ENCODE assay signal across 11 mouse cellular contexts in the genomic region with DNA sequence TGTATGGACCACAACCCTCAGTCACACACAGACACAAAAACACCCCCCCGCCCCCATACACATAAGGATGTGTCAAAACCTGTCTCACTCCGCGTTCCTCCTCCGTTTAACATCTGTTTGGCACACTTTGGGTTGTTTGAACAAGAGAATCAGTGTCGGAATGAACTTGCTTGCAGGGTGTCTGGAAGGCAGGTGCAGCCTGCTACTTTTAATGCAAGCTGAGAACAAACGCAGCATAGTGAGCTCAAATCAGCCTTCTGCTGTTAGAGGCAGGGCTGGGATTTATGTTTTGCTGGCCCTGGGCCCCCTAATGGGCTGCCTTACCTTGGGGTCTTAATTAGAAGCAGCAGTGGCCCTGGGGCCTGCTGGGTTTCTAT. TPM values are rescaled to one million over a fixed set of nuclear protein-coding genes. Genes with fewer than 3 reads are reported as not detected.
A peak's percentile ranks its signal among the peaks of the same experiment; 100 is the strongest.
DNase-seq lines count a peak whose midpoint lies in the region; ATAC-seq and TF ChIP-seq lines count a peak whose summit lies in the region.
"Had no signal": no experiment of that assay in that cellular context is flagged by ENCODE, and none has a peak within 500 bp of the region (broad histone marks: within the 10 kb centered on the region; RNA-seq: fewer than 3 reads in every experiment).

No protein-coding gene starts in this region.

- H3K27me3 ChIP-seq in forebrain, embryonic 16.5 days (replicated peaks; ENCODE audit: control insufficient read depth, insufficient read depth, low read length): no peaks in the 10 kb centered on the region
- H3K27me3 ChIP-seq in midbrain, embryonic 10.5 days (ENCODE audit: low read depth, poor library complexity, severe bottlenecking): no peaks in the 10 kb centered on the region
- H3K27me3 ChIP-seq in cerebellum, adult 2 months (ENCODE audit: control insufficient read depth, insufficient read depth, low read length): no peaks in the 10 kb centered on the region

- H3K36me3 ChIP-seq in forebrain, embryonic 16.5 days (ENCODE audit: control insufficient read depth, insufficient read depth): no peaks in the 10 kb centered on the region
- no peaks in the 10 kb centered on the region for H3K36me3 ChIP-seq in midbrain, embryonic 10.5 days

- no peak overlapping the region for H3K9ac ChIP-seq in forebrain, embryonic 16.5 days (replicated peaks; ENCODE audit: low read depth, low read length)

- TF ChIP-seq CTCF in cerebellum, adult 2 months (IDR thresholded peaks at IDR 0.05; ENCODE audit: borderline replicate concordance, insufficient read depth, low read depth, low read length): no peak

- peaks cover 16% of the 10 kb centered on the region for H3K4me1 ChIP-seq in forebrain, embryonic 16.5 days (replicated peaks; ENCODE audit: control insufficient read depth, insufficient read depth, low read length)
- peaks cover 21% of the 10 kb centered on the region for H3K4me1 ChIP-seq in midbrain, embryonic 10.5 days
- H3K4me1 ChIP-seq in cerebellum, adult 2 months (ENCODE audit: control insufficient read depth, insufficient read depth, low read length): no peaks in the 10 kb centered on the region

- H3K27ac ChIP-seq in forebrain, embryonic 16.5 days (ENCODE audit: low read length): no peak overlapping the region
- peak overlapping the region; percentile 65; the same call in 1 of the 2 replicates for H3K27ac ChIP-seq in midbrain, embryonic 10.5 days (replicated peaks)
- H3K27ac ChIP-seq in cerebellum, adult 2 months (ENCODE audit: insufficient read depth, low read length): no peak overlapping the region
- H3K27ac ChIP-seq: heart, adult 2 months had no signal

- WGBS in forebrain, embryonic 16.5 days: 3% methylated on average over 6 of the region's 6 CpGs
- WGBS in midbrain, embryonic 10.5 days: 14% methylated on average over 6 of the region's 6 CpGs
- 11% methylated on average over 6 of the region's 6 CpGs for WGBS in cerebellum, adult 2 months

- ATAC-seq in forebrain, embryonic 16.5 days: peak; percentile 61
- ATAC-seq: Patski had no signal

- H3K4me3 ChIP-seq in forebrain, embryonic 16.5 days (replicated peaks; ENCODE audit: low read length): no peak overlapping the region
- peak overlapping the region; percentile 34 for H3K4me3 ChIP-seq in midbrain, embryonic 10.5 days
- no peak overlapping the region for H3K4me3 ChIP-seq in cerebellum, adult 2 months (replicated peaks; ENCODE audit: insufficient read depth, low read depth, low read length)
- H3K4me3 ChIP-seq: heart, adult 2 months had no signal

- TF ChIP-seq POLR2A in cerebellum, adult 2 months (IDR thresholded peaks at IDR 0.05; ENCODE audit: borderline replicate concordance, insufficient read depth, low read length): no peak

- no peaks in the 10 kb centered on the region for H3K9me3 ChIP-seq in forebrain, embryonic 16.5 days (ENCODE audit: control insufficient read depth, low read length)
- no peaks in the 10 kb centered on the region for H3K9me3 ChIP-seq in midbrain, embryonic 10.5 days (replicated peaks)

- peak overlapping the region; percentile 5; the same call in 1 of the 2 replicates for H3K4me2 ChIP-seq in forebrain, embryonic 16.5 days (ENCODE audit: low read length)

- peak; percentile 19 to 24 for DNase-seq in frontal cortex, postnatal 10 days (ENCODE audit: low spot score in 2 of 2)
- DNase-seq in frontal cortex, postnatal 14 days (ENCODE audit: low spot score in 2 of 2): no peak
- DNase-seq in brain, adult 2 months (ENCODE audit: low read depth, low spot score): peak; percentile 58
- DNase-seq in midbrain, embryonic 10.5 days (ENCODE audit: low spot score): peak; percentile 36
- no peak for DNase-seq in cerebellum, adult 2 months
- DNase-seq in spleen, adult 12 weeks (ENCODE audit: low spot score): no peak
- no peak for DNase-seq in cerebellum, adult 18-20 months
- DNase-seq: heart, adult 2 months; kidney, postnatal 36 days had no signal

RNA-seq across cellular contexts. Expression of gene Fam180a, which starts 28.7 kb away (rescaled TPM):
- polyA plus RNA-seq in forebrain, embryonic 16.5 days (2015; fragmentation: Nextera tagmentation; extraction: Ambion mirVana): 1.0 and 1.6 TPM in 2 replicates
- polyA plus RNA-seq in midbrain, embryonic 10.5 days (2016; fragmentation: Nextera tagmentation; extraction: Ambion mirVana): not detected in 2 replicates
- 0.74 and 0.93 TPM in 2 replicates for polyA plus RNA-seq in cerebellum, adult 2 months (2012; rRNA removed)
- polyA plus RNA-seq: Patski had no signal

RNA-seq across cellular contexts. Expression of gene Slc13a4, which starts 46.7 kb away (rescaled TPM):
- polyA plus RNA-seq in forebrain, embryonic 16.5 days (2015; fragmentation: Nextera tagmentation; extraction: Ambion mirVana): 4.6 and 5.6 TPM in 2 replicates
- polyA plus RNA-seq in midbrain, embryonic 10.5 days (2016; fragmentation: Nextera tagmentation; extraction: Ambion mirVana): 0.16 and 0.37 TPM in 2 replicates
- polyA plus RNA-seq in cerebellum, adult 2 months (2012; rRNA removed): 4.9 and 9.8 TPM in 2 replicates
- polyA plus RNA-seq: Patski had no signal

Comparison
In these comparisons a context has a peak if more than half of its experiments do, and no peak if none do; other contexts are left out.
1. DNase-seq: peak in frontal cortex, postnatal 10 days (2 of 2), brain, adult 2 months (single experiment) and midbrain, embryonic 10.5 days (single experiment); none in frontal cortex, postnatal 14 days (0 of 2), cerebellum, adult 2 months (0 of 2), spleen, adult 12 weeks (single experiment) and cerebellum, adult 18-20 months (0 of 2).